Mouse (Mus musculus) heart, adult 2 months (tissue): ENCODE measurements at regions not wholly inside any gene's neighbourhood (a gene's known extent, or its start where the extent isn't known, plus 50 kb on each side); places are given as distances from the start of the nearest gene placed in this dataset.

Source experiments
- DNase-seq, 2 experiments: peaks; one replicate each; pipeline ENCODE4 v3.0.0; 2021
- H3K27ac ChIP-seq: fragments of 200-600 bp; 2 replicates; pipeline ENCODE4 v1.8.1; 2022
- H3K27me3 ChIP-seq: fragments of 200-500 bp; 2 replicates; pipeline ENCODE4 v1.6.1; 2012; ENCODE audit warnings: mild to moderate bottlenecking, low read length, inconsistent platforms, mixed read lengths; ENCODE audit not compliant: control insufficient read depth, insufficient read depth
- H3K36me3 ChIP-seq: fragments of 200-500 bp; 2 replicates; pipeline ENCODE4 v1.6.1; 2012; ENCODE audit warnings: low read length, inconsistent platforms; ENCODE audit not compliant: control insufficient read depth, insufficient read depth
- H3K4me1 ChIP-seq: fragments of 200-500 bp; 2 replicates; pipeline ENCODE4 v1.6.1; 2011; ENCODE audit warnings: low read length; ENCODE audit not compliant: control insufficient read depth, insufficient read depth
- H3K4me3 ChIP-seq: fragments of 200-600 bp; 2 replicates; pipeline ENCODE4 v1.8.1; 2022
- H3K79me2 ChIP-seq: fragments of 200-500 bp; replicated peaks from 2 replicates; pipeline ENCODE4 v1.6.1; 2012; ENCODE audit warnings: mild to moderate bottlenecking, inconsistent platforms, low read length, moderate library complexity, mixed read lengths; ENCODE audit not compliant: control insufficient read depth, insufficient read depth
- H3K9ac ChIP-seq: fragments of 200-500 bp; 2 replicates; pipeline ENCODE4 v1.6.1; 2012; ENCODE audit warnings: low read depth, mild to moderate bottlenecking, control low read depth, inconsistent platforms, low read length, mixed read lengths
- CTCF ChIP-seq: fragments of 200-600 bp; IDR thresholded peaks from 2 replicates; pipeline ENCODE4 v1.8.1; 2022; ENCODE audit warnings: antibody characterized with exemption, mild to moderate bottlenecking, moderate library complexity
- EP300 ChIP-seq: fragments of 200-500 bp; IDR thresholded peaks from 2 replicates; pipeline ENCODE4 v1.6.1; 2011; ENCODE audit warnings: low read depth, low read length, control low read depth; ENCODE audit not compliant: insufficient read depth
- POLR2A ChIP-seq: fragments of 200-500 bp; IDR thresholded peaks from 2 replicates; pipeline ENCODE4 v1.6.1; 2011; ENCODE audit warnings: mild to moderate bottlenecking, low read depth, low read length, control low read depth; ENCODE audit not compliant: insufficient read depth
- WGBS: fragments of 180-500 bp; shearing (Covaris S2); methylation state at CpG from one replicate; pipeline ENCODE4 v1.1.7; 2018; 5-methylcytosine and 5-hydroxymethylcytosine counted together
- intact Hi-C: fragments of 180-260 bp; cut with DNase I; formaldehyde crosslinking; loops from one replicate; pipeline ENCODE4 v1.15.1; 2025

DNA sequence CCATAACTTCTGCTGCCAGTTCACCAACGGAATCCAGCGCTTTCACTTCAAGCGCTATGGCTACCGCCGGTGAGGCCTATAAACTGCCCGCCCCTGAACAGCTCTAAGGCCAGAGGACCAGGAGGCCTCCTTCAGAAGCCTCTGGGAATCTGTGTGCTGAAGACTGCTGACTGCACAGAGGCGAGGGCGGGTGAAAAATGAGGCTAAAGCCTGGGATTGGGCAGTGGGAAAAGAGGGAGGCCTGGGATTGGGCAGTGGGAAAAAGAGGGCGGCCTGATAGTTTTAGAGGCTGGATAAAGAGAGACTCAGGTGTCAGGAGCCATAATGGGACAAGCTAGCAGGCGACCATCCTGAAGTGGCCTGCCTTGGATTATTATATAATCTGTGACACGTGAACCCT, 80.8 kb downstream of the Plekhb2 start:
- DNase-seq = no peak
- TF ChIP-seq CTCF = no peak
- no peak for TF ChIP-seq POLR2A
- no peak for TF ChIP-seq EP300
- H3K27ac ChIP-seq = no peak overlapping the region
- no peaks in the 10 kb centered on the region for H3K36me3 ChIP-seq
- WGBS = 90% methylated on average over 11 of the region's 11 CpGs
- H3K4me1 ChIP-seq = no peaks in the 10 kb centered on the region
- no peaks in the 10 kb centered on the region for H3K79me2 ChIP-seq
- intact Hi-C loops = no loop called here
- H3K27me3 ChIP-seq = no peaks in the 10 kb centered on the region
- H3K9ac ChIP-seq = no peak overlapping the region
- no peak overlapping the region for H3K4me3 ChIP-seq

GRCm38 (mm10) chr1:34943196-34943595, 93.4 kb downstream of the Plekhb2 start:
- no peak for DNase-seq
- Histone ChIP-seq H3K36me3 (no peaks in the 10 kb centered on the region), H3K79me2 (no peaks in the 10 kb centered on the region), H3K27ac (no peak overlapping the region), H3K9ac (no peak overlapping the region), H3K4me3 (no peak overlapping the region), H3K27me3 (no peaks in the 10 kb centered on the region), H3K4me1 (no peaks in the 10 kb centered on the region)
- 83% methylated on average over 1 of the region's 1 CpGs for WGBS
- TF ChIP-seq POLR2A (no peak), EP300 (no peak), CTCF (no peak)
- intact Hi-C loops = no loop called here

GRCm38 (mm10) chr1:34961633-34962507, 112.1 kb downstream of the Plekhb2 start:
- intact Hi-C loops = no loop called here
- 68% methylated on average over 19 of the region's 19 CpGs for WGBS
- no peaks in the 10 kb centered on the region for H3K36me3 ChIP-seq
- H3K27ac ChIP-seq = no peak overlapping the region
- no peaks in the 10 kb centered on the region for H3K79me2 ChIP-seq
- H3K9ac ChIP-seq = no peak overlapping the region
- H3K4me3 ChIP-seq = no peak overlapping the region
- TF ChIP-seq POLR2A (no peak), EP300 (no peak), CTCF (no peak)
- H3K27me3 ChIP-seq = no peaks in the 10 kb centered on the region
- no peaks in the 10 kb centered on the region for H3K4me1 ChIP-seq
- DNase-seq = no peak

DNA sequence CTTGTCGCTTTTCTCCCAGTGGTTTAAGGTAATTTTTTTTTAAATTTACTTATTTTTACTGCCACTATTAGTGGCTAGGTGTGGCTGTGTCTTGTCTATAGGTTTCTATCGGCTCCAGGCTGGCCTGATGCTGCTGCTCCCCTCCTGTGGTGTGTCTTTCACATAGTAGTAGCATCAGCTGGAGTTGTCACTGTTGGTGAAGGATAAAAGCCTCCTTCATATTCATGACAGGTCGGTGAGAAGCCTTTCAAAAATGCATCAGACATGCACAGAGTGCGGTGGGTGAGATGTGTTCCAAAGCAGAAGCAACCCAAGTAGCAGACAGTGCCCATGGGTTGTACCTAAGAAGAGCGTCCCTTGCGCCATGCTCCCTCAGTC, 112.7 kb downstream of the Plekhb2 start:
- no peak for TF ChIP-seq EP300
- no peak for TF ChIP-seq POLR2A
- TF ChIP-seq CTCF = no peak
- no peaks in the 10 kb centered on the region for H3K79me2 ChIP-seq
- no peak overlapping the region for H3K9ac ChIP-seq
- 72% methylated on average over 6 of the region's 6 CpGs for WGBS
- no peak overlapping the region for H3K4me3 ChIP-seq
- intact Hi-C loops = no loop called here
- H3K4me1 ChIP-seq = no peaks in the 10 kb centered on the region
- no peak overlapping the region for H3K27ac ChIP-seq
- H3K27me3 ChIP-seq = no peaks in the 10 kb centered on the region
- no peaks in the 10 kb centered on the region for H3K36me3 ChIP-seq
- no peak for DNase-seq

DNA sequence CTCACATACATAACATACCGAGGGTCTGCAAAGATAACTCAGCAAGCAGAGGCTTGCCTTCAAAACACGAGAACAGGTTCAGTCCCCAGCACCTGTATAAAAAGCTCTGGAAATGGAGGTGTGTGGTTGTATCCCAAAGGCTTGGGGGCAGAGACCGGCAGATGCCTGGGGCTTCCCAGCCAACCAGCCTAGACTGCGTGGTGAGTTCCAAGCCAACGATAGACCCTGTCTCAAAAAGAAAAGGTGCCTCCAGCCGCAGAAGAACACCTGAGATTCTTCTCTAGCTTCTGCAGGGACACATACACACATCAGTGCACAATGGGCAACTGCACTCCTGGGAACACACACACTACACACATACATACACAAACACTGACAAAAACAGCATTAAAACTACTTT, 125.0 kb downstream of the Plekhb2 start:
- intact Hi-C loops = no loop called here
- Histone ChIP-seq H3K4me3 (no peak overlapping the region), H3K4me1 (no peaks in the 10 kb centered on the region), H3K36me3 (no peaks in the 10 kb centered on the region), H3K9ac (no peak overlapping the region), H3K27ac (no peak overlapping the region), H3K27me3 (no peaks in the 10 kb centered on the region), H3K79me2 (no peaks in the 10 kb centered on the region)
- WGBS = 71% methylated on average over 6 of the region's 6 CpGs
- TF ChIP-seq EP300 (no peak), POLR2A (no peak), CTCF (no peak)
- DNase-seq = no peak

DNA sequence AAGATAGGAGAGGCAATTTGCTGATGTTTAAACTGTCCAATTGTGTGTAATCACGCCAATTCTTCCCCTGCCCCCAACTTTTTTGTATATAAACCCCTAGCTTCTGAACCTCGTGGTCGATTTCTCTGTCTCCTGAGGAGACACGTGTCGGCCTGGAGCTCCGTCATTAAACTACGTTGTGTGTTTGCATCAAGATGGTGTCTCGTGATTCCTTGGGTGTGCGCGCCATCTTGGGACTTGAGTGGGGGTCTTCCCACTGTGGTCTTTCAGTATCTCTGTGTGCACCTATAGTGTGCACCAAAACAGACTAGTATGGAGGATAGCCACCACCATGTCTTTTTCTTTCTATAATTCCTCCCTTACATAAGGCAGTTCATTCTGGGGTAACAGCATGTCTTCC, 128.4 kb downstream of the Plekhb2 start:
- DNase-seq = no peak
- intact Hi-C loops = no loop called here
- Histone ChIP-seq H3K79me2 (no peaks in the 10 kb centered on the region), H3K27ac (no peak overlapping the region), H3K4me3 (no peak overlapping the region), H3K27me3 (no peaks in the 10 kb centered on the region), H3K4me1 (no peaks in the 10 kb centered on the region), H3K36me3 (no peaks in the 10 kb centered on the region), H3K9ac (no peak overlapping the region)
- TF ChIP-seq POLR2A (no peak), EP300 (no peak), CTCF (no peak)
- WGBS = 87% methylated on average over 10 of the region's 10 CpGs
